Mouse (Mus musculus) left cerebral cortex, postnatal 4 days (tissue): Measurements from ENCODE around the gene Habp4. TPM values are rescaled to one million over a fixed set of nuclear protein-coding genes. Genes with fewer than 3 reads are reported as not detected.

ENCODE experiments used
- DNase-seq: peaks from one replicate; pipeline ENCODE4 v3.0.0-alpha.2; 2022
- intact Hi-C: fragments of 180-260 bp; cut with DNase I; formaldehyde crosslinking; loops from one replicate; pipeline ENCODE4 v1.15.1; 2025
- total RNA-seq, 2 experiments: library from RNA; stranded (reverse); gene quantifications; 2 replicates each; pipeline ENCODE4 v1.2.3; 2021

The Habp4 gene
- total RNA-seq, 2 experiments from 2014 or later: 51.5 to 54.6 TPM

DNA sequence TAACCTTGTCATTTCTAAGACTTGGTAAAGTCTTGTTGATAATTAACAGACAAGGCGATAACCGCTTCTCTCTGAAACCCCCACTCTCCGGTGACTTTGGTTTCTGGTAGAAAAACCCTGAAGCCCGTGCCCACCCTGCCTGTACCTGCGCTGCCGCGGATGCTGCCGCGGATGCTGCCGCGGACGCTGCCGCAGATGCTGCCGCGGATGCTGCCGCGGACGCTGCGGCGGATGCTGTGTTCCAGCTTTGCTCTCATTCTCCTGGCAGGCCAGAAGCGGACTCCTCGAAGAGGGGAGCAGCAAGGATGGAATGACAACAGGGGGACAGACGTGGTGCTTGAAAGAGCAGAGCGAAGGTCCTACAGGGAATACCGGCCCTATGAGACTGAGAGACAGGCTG, 8.1 kb downstream of the Habp4 start:
- intact Hi-C loops: loop anchor here (10.0 kb wide), 1 partner anchor 265 kb away; the partner anchor contains the start of gene Cdk20
- no peak for DNase-seq

DNA sequence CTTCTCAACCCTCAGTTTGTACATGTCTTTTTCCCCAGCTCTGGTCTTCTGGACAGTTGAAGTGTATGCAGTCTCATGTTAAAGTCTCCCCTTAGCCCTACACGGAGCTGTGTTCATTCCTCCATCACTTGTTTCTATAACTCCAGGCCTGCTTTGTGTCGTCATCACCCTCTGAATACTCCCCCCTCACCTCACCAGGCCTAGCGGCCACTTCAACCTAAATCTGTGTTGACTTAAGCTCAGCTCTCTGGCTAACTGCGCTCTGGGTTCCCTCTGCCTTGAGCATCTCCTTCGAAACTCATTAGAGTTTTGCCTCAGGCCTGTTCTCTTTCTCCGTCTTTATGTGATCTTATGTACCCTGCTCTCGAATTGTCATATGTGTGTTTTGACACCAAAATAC, 16.4 kb downstream of the Habp4 start:
- intact Hi-C loops: loop anchor here (5.0 kb wide), 1 partner anchor 129 kb away; no protein-coding TSS in a partner anchor
- no peak for DNase-seq

DNA sequence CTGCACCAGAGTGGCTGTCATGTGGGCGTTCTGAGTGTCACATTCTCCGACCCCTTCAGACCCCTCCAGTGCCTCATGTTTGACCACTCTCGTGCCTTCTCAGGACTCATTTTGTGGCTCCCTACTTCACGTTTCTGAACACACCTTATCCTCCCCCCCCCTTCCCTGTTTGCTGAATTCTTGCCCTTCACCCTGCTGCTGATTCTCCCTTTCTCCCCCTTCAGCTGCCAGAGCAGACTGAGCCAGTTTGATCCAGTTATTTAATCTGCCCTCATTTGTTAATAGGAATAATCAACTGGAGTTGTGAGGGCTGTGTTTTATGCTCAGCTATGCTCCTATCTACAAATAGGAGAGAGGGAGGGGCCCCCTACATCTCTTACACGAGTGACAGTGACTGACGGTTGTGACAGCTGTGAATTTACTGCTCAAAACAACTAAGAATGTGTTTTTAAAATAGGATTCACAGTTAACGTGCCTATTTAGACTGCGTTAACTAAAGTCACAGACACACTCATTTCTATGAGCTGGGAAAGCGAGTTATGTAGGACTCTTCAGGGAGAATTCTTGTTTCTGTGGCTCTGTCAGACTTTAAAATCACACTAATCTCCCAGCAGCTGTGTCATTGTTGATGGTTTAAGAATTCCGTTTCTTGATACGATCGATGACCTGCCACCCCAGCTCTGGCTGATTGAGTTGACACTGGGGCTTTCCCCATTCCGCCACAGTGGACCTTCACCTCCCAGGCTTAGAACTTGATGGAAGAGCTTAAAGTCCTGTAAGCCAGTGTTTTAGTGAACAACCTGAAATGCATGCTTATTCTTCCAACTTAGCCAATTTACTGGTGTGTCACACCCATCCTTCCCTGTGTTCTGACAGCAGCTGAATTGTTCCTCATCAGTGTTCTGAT, 17.4 kb downstream of the Habp4 start:
- no peak for DNase-seq
- intact Hi-C loops: loop anchor here (5.0 kb wide), 1 partner anchor 128 kb away; no protein-coding TSS in a partner anchor

DNA sequence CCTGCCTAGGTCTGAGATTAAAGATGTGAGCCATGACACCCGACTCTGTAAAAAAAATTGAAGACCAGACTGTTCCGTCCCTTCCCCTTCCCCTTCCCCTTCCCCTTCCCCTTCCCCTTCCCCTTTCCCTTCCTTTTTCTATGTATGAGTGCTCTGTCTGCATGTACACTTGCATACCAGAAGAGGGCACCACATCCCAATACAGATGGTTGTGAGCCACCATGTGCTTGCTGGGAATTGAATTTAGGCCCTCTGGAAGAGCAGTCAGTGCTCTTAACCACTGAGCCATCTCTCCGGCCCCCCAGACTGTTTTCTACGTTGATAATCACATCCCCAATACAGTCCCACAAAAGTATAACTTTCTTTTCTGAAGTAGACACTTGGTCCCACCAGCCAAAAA, 18.7 kb downstream of the Habp4 start:
- DNase-seq: no peak
- intact Hi-C loops: no loop called here

GRCm38 (mm10) chr13:64180888-64181287, 19.3 kb downstream of the Habp4 start:
- peak; percentile 48 for DNase-seq
- intact Hi-C loops: no loop called here

DNA sequence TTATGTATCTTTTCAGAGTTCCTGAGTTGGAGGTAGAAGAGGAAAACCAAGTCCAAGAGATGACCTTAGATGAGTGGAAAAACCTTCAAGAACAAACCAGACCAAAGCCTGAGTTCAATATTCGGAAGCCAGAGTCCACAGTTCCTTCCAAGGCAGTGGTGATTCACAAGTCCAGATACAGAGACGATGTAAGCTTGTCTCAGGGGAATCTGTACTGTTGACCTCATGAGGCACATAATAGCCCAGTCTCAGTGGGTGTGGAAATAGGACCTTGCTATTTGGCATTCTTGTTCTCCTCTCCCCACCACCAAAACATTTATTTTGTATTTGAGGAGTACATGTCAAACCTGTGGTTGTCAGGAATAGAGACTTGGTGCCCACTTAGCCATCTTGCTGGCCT, 20.5 kb downstream of the Habp4 start:
- DNase-seq: no peak
- intact Hi-C loops: no loop called here

DNA sequence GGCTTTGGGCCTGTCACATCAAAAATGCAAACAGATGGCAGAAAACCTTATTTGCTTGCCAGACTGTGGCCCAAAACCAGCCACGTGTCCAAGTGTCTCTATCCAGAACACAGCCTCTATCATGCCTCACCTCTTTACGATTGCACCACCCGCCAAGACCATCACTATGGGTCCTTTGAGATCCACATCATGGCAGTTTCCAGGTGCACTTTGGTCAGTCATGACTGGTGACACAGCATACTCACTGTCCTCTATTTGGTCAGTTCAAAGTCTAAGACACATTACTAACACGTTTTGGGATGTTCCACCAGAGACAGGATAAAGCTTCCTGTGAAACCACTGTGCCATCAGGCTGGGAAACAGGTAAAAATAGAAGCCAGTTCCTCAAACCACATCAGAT, 22.0 kb downstream of the Habp4 start:
- intact Hi-C loops: no loop called here
- no peak for DNase-seq

DNA sequence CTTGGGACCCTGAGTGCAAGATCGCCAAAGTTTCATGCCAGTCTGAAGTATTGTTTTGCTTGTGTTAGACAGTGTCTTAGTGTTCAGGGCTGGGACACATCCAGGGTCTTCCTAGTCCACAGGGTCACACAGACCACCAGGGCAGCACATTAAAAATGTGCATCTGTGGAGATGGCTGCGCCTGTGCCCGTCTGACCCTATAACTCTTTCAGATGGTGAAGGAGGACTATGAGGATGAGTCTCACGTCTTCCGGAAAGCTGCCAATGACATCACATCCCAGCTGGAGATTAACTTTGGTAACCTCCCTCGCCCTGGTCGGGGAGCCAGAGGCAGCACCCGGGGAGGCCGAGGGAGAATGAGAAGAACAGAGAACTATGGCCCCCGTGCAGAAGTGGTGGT, 22.7 kb downstream of the Habp4 start:
- no peak for DNase-seq
- intact Hi-C loops: no loop called here

DNA sequence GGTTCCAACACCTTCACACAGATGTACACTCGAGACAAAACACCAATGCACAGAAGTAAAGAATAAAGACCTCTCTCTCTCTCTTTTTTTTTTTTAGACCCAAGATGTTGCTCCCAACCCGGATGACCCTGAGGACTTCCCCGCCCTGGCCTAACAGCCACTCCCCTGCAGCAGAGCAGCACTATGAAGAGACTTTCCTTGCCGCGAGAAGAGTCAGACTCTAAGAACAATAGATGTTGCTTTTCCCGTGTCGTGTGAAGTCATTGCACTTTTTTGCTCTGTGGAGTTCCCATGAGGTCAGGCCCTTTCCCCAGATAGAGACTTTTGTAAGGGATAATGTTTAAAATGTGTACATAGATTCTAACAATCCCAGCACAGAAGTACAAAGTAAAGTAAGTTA, 23.6 kb downstream of the Habp4 start:
- intact Hi-C loops: no loop called here
- no peak for DNase-seq

- DNase-seq: no peak
- intact Hi-C loops: no loop called here
Observed at GRCm38 (mm10) chr13:64185586-64185985, 24.0 kb downstream of the Habp4 start.

- DNase-seq: no peak
- intact Hi-C loops: no loop called here
Observed at GRCm38 (mm10) chr13:64186516-64186915, 24.9 kb downstream of the Habp4 start.

DNA sequence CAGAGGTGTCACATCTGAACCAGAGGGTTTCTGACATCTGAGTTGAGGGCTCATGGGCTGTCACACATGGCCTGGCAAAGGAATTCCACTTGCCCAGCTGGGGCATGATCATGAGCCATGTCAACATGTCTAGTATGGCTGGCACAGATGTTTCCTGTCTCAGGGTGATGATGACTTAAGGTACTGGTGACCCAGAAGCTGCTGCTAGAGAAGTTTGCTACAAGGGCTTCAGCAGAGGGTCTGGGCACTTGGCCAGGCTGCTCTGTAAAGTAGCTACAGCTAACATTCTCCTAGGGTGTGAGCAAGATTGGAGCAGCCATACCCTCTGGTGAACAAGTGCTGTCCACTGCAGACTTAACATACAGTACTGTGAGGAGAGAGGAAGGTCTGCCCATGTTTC, 25.4 kb downstream of the Habp4 start:
- intact Hi-C loops: no loop called here
- no peak for DNase-seq

- DNase-seq: no peak
- intact Hi-C loops: no loop called here
Observed at GRCm38 (mm10) chr13:64197899-64198298, 36.3 kb downstream of the Habp4 start.

DNA sequence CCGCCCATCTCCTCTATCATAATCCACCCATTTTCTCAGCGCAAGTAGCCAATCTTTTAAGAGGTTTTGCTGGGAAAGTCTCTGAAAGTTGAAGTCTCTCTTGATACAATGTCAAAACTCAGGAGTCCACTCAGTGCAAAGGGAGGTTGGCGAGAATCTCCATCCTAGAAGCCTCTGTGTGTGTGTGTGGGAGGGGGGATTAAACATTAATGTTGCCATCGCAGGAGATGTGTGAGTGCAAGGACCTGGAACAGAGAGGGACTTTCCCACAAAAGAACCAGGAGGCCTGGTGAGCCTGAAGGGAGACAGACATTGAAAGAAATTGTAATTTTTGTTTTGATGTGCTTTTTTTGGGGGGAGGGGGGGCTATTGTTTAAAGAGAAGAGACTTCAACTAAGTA, 36.7 kb downstream of the Habp4 start:
- no peak for DNase-seq
- intact Hi-C loops: no loop called here

GRCm38 (mm10) chr13:64200911-64201310, 39.3 kb downstream of the Habp4 start:
- DNase-seq: no peak
- intact Hi-C loops: no loop called here

- no peak for DNase-seq
- intact Hi-C loops: no loop called here
Observed at GRCm38 (mm10) chr13:64204726-64205125, 43.1 kb downstream of the Habp4 start.

GRCm38 (mm10) chr13:64205186-64205585, 43.6 kb downstream of the Habp4 start:
- no peak for DNase-seq
- intact Hi-C loops: no loop called here

DNA sequence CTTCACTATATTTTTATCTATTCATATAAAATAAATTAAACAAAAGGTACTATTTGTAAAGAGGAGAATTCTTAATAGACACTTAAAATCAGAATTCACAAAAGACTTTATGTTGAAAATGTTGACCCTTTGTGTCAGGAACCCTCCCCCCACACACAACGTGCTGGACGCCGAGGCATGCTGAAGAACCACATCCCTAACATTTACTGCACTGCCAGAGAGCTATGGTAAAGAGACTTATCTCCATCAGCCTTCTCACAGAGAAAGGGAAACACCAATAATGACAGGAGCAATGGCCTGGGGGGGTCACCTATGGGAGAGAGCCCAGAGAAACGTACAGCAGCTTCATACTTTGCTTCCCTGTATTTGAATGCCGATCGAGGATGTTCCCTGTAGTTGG, 46.5 kb downstream of the Habp4 start:
- no peak for DNase-seq
- intact Hi-C loops: no loop called here

- DNase-seq: no peak
Observed at GRCm38 (mm10) chr13:64211995-64212603, 50.5 kb downstream of the Habp4 start.

DNA sequence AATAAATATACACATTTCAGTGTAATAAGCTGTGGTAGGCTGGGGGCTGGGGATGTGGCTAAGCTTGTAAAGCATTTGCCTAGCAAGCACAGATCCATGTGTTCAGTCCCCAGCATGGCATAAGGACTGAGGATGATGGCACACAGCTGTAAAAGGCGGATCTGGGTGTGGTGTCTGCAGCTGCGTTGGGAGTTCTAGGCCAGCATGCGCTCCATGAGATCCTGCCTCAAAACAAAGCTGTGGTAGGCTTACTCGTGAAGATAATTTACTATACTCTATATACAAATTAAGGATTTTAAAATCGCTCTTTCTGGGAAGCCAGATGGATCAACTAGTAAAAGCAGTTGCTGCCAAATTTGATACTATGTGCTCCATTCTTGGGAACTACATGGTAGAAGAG, 53.3 kb downstream of the Habp4 start:
- no peak for DNase-seq
- intact Hi-C loops: no loop called here

More at GRCm38 (mm10) chr13:64211995-64212603, 50.5 kb downstream of the Habp4 start:
- intact Hi-C loops: no loop called here

DNA sequence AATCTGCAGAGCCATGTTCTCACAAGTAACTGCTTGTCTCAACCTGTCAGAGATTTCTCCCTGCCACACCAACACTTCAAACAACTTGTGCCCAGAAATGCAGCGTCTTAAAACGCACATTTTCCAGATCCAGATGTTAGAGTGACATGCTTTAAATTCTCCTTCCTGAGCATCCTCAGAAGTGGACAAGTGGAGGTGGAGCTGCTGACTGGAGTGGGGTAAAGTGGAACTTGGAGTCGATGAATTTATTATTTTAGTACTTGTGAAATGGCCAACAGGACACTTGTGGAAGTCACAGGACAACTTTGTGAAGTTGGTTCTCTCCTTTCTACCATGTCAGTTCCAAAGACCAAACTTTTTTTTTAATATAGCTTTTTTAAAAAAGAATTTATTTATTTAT, 64.1 kb downstream of the Habp4 start:
- intact Hi-C loops: no loop called here
- no peak for DNase-seq

GRCm38 (mm10) chr13:64226725-64227124, 65.1 kb downstream of the Habp4 start:
- intact Hi-C loops: no loop called here
- DNase-seq: no peak
